Mouse (Mus musculus) intestine, embryonic 15.5 days (tissue): Measurements from ENCODE around the gene Carns1. TPM values are rescaled to one million over a fixed set of nuclear protein-coding genes. Genes with fewer than 3 reads are reported as not detected.
A peak's percentile ranks its signal among the peaks of the same experiment; 100 is the strongest.

Source experiments
- ATAC-seq: fragments of 200-750 bp; cut with Nextera tagmentation; 2 replicates; pipeline ENCODE4 v1.8.0; 2017; ENCODE audit warnings: moderate TSS enrichment, moderate library complexity
- H3K27ac ChIP-seq: fragments of 300-500 bp; sonication (generic); 2 replicates; pipeline ENCODE4 v1.5.1; 2015; ENCODE audit warnings: mild to moderate bottlenecking, inconsistent platforms
- H3K27me3 ChIP-seq: fragments of 300-500 bp; sonication (generic); replicated peaks from 2 replicates; pipeline ENCODE4 v1.6.1; 2015; ENCODE audit warnings: inconsistent platforms
- H3K36me3 ChIP-seq: fragments of 300-500 bp; sonication (generic); 2 replicates; pipeline ENCODE4 v1.6.1; 2015; ENCODE audit warnings: inconsistent platforms
- H3K4me1 ChIP-seq: fragments of 300-500 bp; sonication (generic); replicated peaks from 2 replicates; pipeline ENCODE4 v1.6.1; 2015; ENCODE audit warnings: inconsistent platforms
- H3K4me2 ChIP-seq: fragments of 300-500 bp; sonication (generic); replicated peaks from 2 replicates; pipeline ENCODE4 v1.6.1; 2015; ENCODE audit warnings: mild to moderate bottlenecking, inconsistent platforms
- H3K4me3 ChIP-seq: fragments of 300-500 bp; sonication (generic); replicated peaks from 2 replicates; pipeline ENCODE4 v1.5.1; 2015; ENCODE audit warnings: inconsistent platforms
- H3K9ac ChIP-seq: fragments of 300-500 bp; sonication (generic); 2 replicates; pipeline ENCODE4 v1.6.1; 2015; ENCODE audit warnings: inconsistent platforms
- H3K9me3 ChIP-seq: fragments of 300-500 bp; sonication (generic); 2 replicates; pipeline ENCODE4 v1.6.1; 2016; ENCODE audit warnings: inconsistent platforms
- WGBS: fragments of 180-500 bp; shearing (Covaris S2); methylation state at CpG from one replicate; pipeline ENCODE4 v1.1.7; 2015; 5-methylcytosine and 5-hydroxymethylcytosine counted together
- polyA plus RNA-seq: library from polyadenylated mRNA; unstranded; fragments of >200 nt; fragmentation: Nextera tagmentation; extraction: Ambion mirVana; gene quantifications from 2 replicates; pipeline ENCODE4 v1.2.1, GENCODE M21; 2015

The Carns1 gene
- polyA plus RNA-seq, 1 experiment from 2014 or later = 1.7 TPM

DNA sequence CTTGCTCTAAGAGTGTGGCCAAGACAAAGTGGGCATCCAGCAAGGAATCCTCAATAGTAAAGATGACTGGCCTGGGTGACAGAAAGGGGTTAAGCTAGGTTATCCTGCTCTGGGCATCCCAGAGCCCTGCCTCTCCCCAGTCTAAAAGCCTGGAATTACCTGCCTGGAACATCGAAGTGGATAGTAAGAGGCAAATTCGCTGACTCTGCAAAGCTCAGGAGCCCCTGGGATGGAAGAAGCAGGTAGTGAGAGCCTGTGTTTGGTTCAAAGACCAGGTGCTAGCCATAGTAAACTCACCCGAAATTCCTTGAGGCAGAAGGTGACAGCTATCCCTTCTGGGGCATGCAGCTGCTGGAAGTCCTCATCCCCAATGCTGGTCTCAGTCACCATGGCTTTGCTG lies 21.9 kb upstream of the Carns1 start:
- no peak overlapping the region for H3K4me2 ChIP-seq
- no peak for ATAC-seq
- H3K4me3 ChIP-seq = no peak overlapping the region
- peaks cover 51% of the 10 kb centered on the region for H3K4me1 ChIP-seq
- H3K27me3 ChIP-seq = no peaks in the 10 kb centered on the region
- 0 out of 2 replicates have a peak overlapping the region, but pooled peaks have one; percentile 5 for H3K9ac ChIP-seq
- 74% methylated on average over 3 of the region's 3 CpGs for WGBS
- H3K9me3 ChIP-seq = no peaks in the 10 kb centered on the region
- peak overlapping the region; percentile 73; the same call in 1 of the 2 replicates for H3K27ac ChIP-seq
- H3K36me3 ChIP-seq = peaks cover 32% of the 10 kb centered on the region

DNA sequence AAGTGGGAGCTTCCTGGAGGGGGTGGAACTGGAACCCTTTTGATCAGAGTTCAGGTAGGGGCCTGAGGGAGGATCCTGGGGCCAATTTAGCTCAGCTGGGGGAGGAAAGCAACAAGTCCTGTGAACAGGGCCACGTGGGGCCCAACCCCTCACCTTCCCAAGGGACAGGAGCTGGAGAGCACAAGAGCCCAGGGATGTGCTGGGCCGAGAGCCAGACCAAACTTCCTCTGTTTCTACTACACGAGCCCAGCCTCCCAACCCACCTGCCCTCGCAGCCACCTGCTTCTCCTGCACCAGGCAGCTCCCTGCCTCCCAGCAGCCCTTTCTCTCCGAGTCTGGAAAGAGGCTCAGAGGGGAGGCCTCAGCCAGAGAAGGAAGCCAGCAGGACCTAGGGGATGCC lies 21.3 kb upstream of the Carns1 start:
- ATAC-seq = no peak
- H3K4me3 ChIP-seq = no peak overlapping the region
- H3K27ac ChIP-seq = peak overlapping the region; percentile 73
- peaks cover 32% of the 10 kb centered on the region for H3K36me3 ChIP-seq
- peaks cover 48% of the 10 kb centered on the region for H3K4me1 ChIP-seq
- H3K27me3 ChIP-seq = no peaks in the 10 kb centered on the region
- H3K4me2 ChIP-seq = peak overlapping the region; percentile 22
- 20% methylated on average over 5 of the region's 5 CpGs for WGBS
- 0 out of 2 replicates have a peak overlapping the region, but pooled peaks have one; percentile 5 for H3K9ac ChIP-seq
- H3K9me3 ChIP-seq = no peaks in the 10 kb centered on the region

DNA sequence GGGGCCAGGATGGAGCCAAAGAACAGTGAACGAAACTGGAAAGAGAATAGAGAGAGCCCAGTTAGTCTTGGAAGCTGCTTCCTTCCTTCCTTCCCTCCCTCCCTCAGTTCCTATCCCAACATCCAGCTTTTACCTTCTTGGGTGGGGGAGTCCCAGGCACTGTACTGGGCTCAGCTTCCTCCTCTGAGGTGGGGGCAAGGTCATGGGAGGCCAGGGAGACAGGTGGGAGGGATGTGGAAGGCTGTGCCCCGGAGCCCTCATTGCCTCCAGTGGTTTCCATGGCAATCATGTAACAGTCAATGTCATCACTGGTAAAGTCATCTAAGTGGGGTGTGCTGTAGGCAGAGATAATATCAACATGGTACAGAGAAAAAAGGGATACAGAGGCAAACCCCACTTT lies 20.8 kb upstream of the Carns1 start:
- no peak overlapping the region for H3K4me2 ChIP-seq
- no peaks in the 10 kb centered on the region for H3K27me3 ChIP-seq
- H3K4me1 ChIP-seq = peaks cover 52% of the 10 kb centered on the region
- H3K9ac ChIP-seq = no peak overlapping the region
- no peaks in the 10 kb centered on the region for H3K9me3 ChIP-seq
- 49% methylated on average over 2 of the region's 2 CpGs for WGBS
- peaks cover 32% of the 10 kb centered on the region for H3K36me3 ChIP-seq
- no peak for ATAC-seq
- peak overlapping the region; percentile 18; the same call in 1 of the 2 replicates for H3K27ac ChIP-seq
- H3K4me3 ChIP-seq = no peak overlapping the region

DNA sequence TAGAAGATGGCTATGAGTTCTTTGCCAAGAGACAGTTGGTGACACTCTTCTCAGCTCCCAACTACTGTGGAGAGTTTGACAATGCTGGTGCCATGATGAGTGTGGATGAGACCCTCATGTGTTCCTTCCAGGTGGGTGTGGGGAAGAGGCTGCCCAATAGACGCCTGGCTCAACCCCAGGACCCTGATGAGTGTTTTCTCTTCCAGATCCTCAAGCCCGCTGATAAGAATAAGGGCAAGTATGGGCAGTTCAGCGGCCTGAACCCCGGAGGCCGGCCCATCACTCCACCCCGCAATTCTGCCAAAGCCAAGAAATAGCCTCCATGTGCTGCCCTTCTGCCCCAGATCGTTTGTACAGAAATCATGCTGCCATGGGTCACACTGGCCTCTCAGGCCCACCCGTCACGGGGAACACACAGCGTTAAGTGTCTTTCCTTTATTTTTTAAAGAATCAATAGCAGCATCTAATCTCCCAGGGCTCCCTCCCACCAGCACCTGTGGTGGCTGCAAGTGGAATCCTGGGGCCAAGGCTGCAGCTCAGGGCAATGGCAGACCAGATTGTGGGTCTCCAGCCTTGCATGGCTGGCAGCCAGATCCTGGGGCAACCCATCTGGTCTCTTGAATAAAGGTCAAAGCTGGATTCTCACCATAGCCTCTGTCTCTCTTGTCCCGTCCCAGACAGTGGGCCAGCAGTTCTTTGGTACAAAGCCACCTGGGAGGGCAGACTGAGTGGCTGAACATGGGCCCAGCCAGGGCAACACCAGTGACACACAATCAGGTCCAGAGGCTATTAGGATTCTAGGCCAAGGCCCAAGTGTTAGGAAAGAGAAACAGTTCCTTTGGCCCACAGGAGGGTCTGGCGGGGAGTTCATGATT lies 19.7 kb upstream of the Carns1 start:
- no peak overlapping the region for H3K4me3 ChIP-seq
- WGBS = 69% methylated on average over 12 of the region's 12 CpGs
- ATAC-seq = no peak
- H3K9me3 ChIP-seq = no peaks in the 10 kb centered on the region
- no peak overlapping the region for H3K9ac ChIP-seq
- peaks cover 48% of the 10 kb centered on the region for H3K4me1 ChIP-seq
- peaks cover 32% of the 10 kb centered on the region for H3K36me3 ChIP-seq
- no peak overlapping the region for H3K4me2 ChIP-seq
- no peaks in the 10 kb centered on the region for H3K27me3 ChIP-seq
- H3K27ac ChIP-seq = no peak overlapping the region

DNA sequence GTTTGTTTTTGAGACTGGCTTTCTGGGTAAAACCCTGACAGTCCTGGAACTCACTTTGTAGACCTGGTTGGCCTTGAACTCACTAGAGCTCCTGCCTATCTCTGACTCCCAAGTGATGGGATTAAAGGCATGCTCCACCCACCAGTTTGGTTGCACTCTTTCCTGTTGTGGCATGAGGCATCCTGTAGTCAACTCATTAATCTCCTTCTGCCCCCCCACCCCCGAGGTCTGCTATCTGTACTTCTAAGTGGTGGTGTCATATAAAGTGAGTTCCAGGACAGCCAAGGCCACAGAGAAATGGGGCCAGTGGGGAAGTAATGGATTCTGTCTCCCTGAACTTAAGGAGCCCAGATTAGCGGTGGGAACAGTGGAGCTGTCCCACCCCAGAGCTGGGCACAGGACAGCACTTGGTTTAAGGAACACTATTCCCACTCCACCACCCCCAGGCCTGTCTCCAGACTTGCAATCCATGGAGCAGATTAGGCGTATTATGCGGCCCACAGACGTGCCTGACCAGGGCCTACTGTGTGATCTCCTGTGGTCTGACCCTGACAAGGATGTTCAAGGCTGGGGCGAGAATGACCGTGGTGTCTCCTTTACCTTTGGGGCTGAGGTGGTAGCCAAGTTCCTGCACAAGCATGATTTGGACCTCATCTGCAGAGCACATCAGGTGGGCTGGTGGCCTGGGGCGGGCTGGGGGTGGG lies 18.9 kb upstream of the Carns1 start:
- 80% methylated on average over 8 of the region's 8 CpGs for WGBS
- 0 out of 2 replicates have a peak overlapping the region, but pooled peaks have one; percentile 87 for H3K4me3 ChIP-seq
- H3K9me3 ChIP-seq = no peaks in the 10 kb centered on the region
- H3K36me3 ChIP-seq = peaks cover 31% of the 10 kb centered on the region
- H3K27ac ChIP-seq = no peak overlapping the region
- no peak overlapping the region; the same call in 1 of the 2 replicates for H3K9ac ChIP-seq
- peaks cover 47% of the 10 kb centered on the region for H3K4me1 ChIP-seq
- peak overlapping the region; percentile 74; the same call in 1 of the 2 replicates for H3K4me2 ChIP-seq
- ATAC-seq = no peak
- no peaks in the 10 kb centered on the region for H3K27me3 ChIP-seq

DNA sequence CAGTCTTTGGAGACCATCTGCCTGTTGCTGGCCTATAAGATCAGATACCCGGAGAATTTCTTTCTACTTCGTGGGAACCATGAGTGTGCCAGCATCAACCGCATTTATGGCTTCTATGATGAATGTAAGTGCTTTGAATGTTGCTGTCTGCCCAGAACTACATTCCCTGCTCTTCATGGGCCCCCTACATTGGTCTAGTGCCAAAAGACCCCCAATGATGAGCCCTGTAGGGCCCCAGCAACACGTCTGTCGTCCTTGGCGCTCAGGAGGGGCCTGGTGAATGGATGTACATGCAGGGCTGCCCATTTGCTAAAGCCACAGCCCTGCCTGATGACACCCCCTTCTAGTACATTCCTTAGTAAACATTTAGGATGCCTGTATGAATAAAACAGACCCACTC lies 17.9 kb upstream of the Carns1 start:
- Histone ChIP-seq H3K9ac (peak overlapping the region; percentile 98), H3K36me3 (peaks cover 23% of the 10 kb centered on the region), H3K4me3 (peak overlapping the region; percentile 87), H3K27ac (0 out of 2 replicates have a peak overlapping the region, but pooled peaks have one; percentile 96), H3K4me1 (peaks cover 47% of the 10 kb centered on the region), H3K9me3 (no peaks in the 10 kb centered on the region), H3K27me3 (no peaks in the 10 kb centered on the region), H3K4me2 (peak overlapping the region; percentile 74)
- WGBS = 40% methylated on average over 6 of the region's 6 CpGs
- no peak for ATAC-seq

DNA sequence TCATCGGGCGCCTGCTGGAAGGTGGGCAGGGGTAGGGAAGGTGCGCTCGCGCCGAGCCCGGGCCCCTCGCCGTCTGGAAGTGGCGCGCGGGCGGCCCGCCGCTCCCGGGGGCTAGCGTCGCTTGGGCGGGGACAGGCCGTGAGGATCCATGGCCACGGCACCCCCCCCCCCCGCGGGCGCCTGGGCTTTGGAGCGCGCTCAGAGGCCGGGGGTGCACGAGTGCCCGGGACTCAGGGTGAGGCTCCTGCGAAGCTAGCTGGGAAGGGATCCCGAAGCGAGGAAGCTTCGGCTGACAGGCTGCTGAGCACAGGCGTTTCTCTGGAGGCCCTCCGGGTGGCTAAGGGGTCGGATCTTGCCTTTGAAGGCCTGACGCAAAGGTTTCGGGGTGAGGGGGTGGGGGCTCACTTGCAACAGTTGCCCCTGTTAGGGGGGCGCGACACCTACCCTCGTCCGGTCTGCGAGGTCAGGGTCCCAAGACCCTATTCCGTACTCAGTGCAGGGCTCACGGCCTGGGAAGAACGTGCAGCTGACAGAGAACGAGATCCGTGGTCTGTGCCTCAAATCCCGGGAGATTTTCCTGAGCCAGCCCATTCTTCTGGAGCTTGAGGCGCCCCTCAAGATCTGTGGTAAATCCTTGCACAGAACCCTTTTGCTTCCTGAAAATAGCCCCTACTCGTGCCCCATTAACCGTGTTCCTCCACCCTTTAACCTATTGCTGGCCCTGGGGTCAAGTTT lies 17.1 kb upstream of the Carns1 start:
- under 1% methylated on average over 51 of the region's 52 CpGs for WGBS

DNA sequence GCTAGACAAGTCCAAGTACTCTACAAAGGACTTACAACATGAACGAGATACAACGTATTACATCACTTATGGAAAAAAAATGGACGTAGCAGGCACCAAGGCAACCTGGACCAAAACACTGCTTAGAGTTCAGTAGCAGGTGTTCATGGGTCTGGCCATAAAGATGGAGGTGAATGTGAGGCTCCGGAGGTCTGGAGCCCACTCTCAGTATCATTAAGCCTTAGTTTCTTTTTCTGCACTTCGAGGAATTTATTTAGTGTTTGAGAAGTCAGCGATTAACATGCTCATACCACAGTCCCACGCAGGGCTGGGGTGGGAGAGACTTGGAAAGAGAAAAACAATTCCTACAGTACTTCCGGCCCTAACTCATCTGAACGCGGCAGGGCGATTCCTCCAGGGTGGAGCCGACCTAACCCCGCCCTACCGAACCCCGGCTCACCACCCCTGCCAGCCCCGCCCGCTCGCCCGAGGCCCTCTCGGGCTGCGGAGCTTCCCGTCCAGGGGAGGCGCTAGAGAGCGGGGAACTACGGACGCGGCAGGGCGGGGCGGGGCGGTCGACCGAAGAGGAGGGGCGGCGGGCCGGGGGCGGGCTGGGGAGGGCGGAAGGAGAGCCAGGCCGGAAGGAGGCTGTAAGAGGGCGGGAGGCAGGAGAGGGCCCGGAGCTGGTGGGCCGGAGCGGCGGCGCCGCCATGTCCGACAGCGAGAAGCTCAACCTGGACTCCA lies 16.4 kb upstream of the Carns1 start, which contains the start of gene Ppp1ca:
Gene Ppp1ca (plus strand): TSS at position 538 of the 723 bp plus-strand sequence.
- Histone ChIP-seq H3K36me3 (peaks cover 23% of the 10 kb centered on the region), H3K9me3 (no peaks in the 10 kb centered on the region), H3K4me3 (peak within 1 kb of the TSS; percentile 87), H3K4me2 (peak within 1 kb of the TSS; percentile 74), H3K27ac (peak within 1 kb of the TSS; percentile 96), H3K27me3 (no peaks in the 10 kb centered on the region), H3K9ac (peak within 1 kb of the TSS; percentile 98), H3K4me1 (peaks cover 37% of the 10 kb centered on the region)
- ATAC-seq = peak; percentile 95
- WGBS = 2% methylated on average over 43 of the region's 47 CpGs

More for the DNA sequence above, 17.1 kb upstream of the Carns1 start:
- Histone ChIP-seq H3K27me3 (no peaks in the 10 kb centered on the region), H3K27ac (peak overlapping the region; percentile 96), H3K4me2 (peak overlapping the region; percentile 74), H3K9me3 (no peaks in the 10 kb centered on the region), H3K4me3 (peak overlapping the region; percentile 87), H3K4me1 (peaks cover 43% of the 10 kb centered on the region), H3K9ac (peak overlapping the region; percentile 98), H3K36me3 (peaks cover 23% of the 10 kb centered on the region)
- peak; percentile 68 for ATAC-seq

DNA sequence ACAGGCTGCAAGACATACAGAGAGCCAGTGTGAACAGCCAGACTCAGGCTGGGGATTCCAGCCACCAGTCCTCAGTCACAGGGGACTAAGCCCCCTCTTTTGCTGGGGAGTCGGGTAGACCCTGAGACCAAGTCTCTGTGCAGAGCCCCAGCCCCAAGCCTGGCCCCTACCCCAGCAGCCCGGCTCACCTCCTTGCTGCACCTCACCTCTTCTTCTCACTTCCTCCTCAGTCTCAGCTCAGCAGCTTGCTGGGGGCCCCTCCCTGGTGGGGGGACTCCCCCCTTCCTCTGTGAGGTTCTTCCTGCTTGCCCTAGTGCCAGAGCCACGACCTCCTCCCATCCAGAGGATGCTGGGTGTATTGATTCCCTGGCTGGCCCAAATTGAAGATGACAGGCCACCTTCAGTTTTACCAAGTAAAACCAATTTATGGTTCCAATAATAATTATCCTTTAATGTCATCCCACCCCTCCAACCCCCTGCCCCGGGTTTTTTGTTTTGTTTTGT lies 15.6 kb upstream of the Carns1 start, which contains the start of gene Tbc1d10c:
Gene Tbc1d10c (minus strand): TSS at position 454 of the 504 bp plus-strand sequence.
- H3K36me3 ChIP-seq = peaks cover 19% of the 10 kb centered on the region; the same call in 1 of the 2 replicates
- no peaks in the 10 kb centered on the region for H3K9me3 ChIP-seq
- peaks cover 29% of the 10 kb centered on the region for H3K4me1 ChIP-seq
- peak; percentile 4; the same call in 1 of the 2 replicates for ATAC-seq
- WGBS = 32% methylated on average over 4 of the region's 4 CpGs
- peak within 1 kb of the TSS; percentile 87 for H3K4me3 ChIP-seq
- H3K9ac ChIP-seq = peak within 1 kb of the TSS; percentile 98
- peak within 1 kb of the TSS; percentile 96 for H3K27ac ChIP-seq
- H3K4me2 ChIP-seq = peak within 1 kb of the TSS; percentile 74
- no peaks in the 10 kb centered on the region for H3K27me3 ChIP-seq

DNA sequence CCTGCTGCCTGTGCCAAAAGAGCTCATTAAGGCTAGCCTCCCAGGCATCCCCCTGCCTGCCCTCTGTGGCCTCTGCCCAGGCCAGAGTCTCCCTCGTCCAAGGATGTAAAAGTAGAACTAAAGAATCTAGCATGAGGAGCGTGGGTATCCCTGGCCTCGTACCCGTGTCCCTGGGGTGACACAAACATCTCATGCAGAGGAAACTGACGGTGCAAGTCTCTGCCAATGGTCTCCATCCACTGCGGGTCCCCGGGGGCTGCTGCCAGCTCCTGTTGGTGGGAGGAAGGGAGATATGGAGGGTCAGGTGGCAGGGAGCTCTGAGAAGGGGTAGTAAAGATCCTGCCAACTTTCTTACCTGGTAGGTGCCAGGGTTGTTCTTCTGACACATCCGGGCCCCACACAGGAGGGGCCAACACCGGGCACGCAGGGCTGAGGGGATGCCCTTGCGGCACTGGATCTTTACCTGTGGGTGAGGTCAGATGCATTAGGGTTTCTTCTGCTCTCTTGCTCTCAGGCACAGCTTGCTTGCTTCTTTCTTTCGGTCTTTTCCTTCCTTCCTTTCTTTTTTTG lies 13.9 kb upstream of the Carns1 start:
- 88% methylated on average over 12 of the region's 12 CpGs for WGBS
- ATAC-seq = no peak
- H3K36me3 ChIP-seq = peaks cover 3% of the 10 kb centered on the region; the same call in 1 of the 2 replicates
- H3K9ac ChIP-seq = no peak overlapping the region
- H3K4me2 ChIP-seq = no peak overlapping the region
- H3K27ac ChIP-seq = no peak overlapping the region
- H3K9me3 ChIP-seq = no peaks in the 10 kb centered on the region
- no peaks in the 10 kb centered on the region for H3K27me3 ChIP-seq
- no peak overlapping the region for H3K4me3 ChIP-seq
- peaks cover 30% of the 10 kb centered on the region for H3K4me1 ChIP-seq

DNA sequence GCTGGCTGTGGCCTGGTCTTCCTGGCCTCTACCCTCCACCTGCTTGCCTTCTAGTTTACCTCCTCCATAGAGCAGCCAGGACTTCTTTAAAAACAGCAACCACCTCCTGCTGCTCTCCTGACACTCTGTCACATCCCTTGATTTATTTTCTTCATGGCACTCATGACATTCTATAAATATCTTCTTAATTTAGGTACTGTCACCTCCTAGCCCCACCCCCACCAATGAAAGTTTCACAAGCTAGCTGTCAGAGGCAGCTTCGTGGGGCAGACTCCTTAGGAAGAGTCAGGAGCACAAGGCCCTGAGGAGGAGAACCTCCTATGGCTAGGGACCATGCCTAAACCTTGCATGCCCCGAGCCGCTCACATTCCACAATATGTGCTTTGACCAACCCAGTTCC lies 12.0 kb upstream of the Carns1 start:
- Histone ChIP-seq H3K9me3 (no peaks in the 10 kb centered on the region), H3K36me3 (no peaks in the 10 kb centered on the region), H3K27me3 (no peaks in the 10 kb centered on the region), H3K9ac (no peak overlapping the region), H3K4me3 (no peak overlapping the region), H3K27ac (no peak overlapping the region), H3K4me2 (no peak overlapping the region), H3K4me1 (peaks cover 18% of the 10 kb centered on the region)
- 68% methylated on average over 3 of the region's 3 CpGs for WGBS
- ATAC-seq = no peak
